ENCODE assay signal across 8 mouse cellular contexts in genomic region chr6:118379451-118380167, GRCm38 (mm10). TPM values are rescaled to one million over a fixed set of nuclear protein-coding genes. Genes with fewer than 3 reads are reported as not detected.
DNase-seq lines count a peak whose midpoint lies in the region; ATAC-seq and TF ChIP-seq lines count a peak whose summit lies in the region.

No protein-coding gene starts in this region.

- H3K27ac ChIP-seq in embryonic facial prominence, embryonic 13.5 days: no peak overlapping the region
- H3K27ac ChIP-seq in heart, embryonic 10.5 days: no peak overlapping the region
- no peak overlapping the region for H3K27ac ChIP-seq in liver, embryonic 11.5 days (ENCODE audit: low read depth, low read length)
- no peak overlapping the region for H3K27ac ChIP-seq in neural tube, embryonic 11.5 days (ENCODE audit: low read depth, low read length)

- peak; percentile 53; the same call in 1 of the 2 replicates for ATAC-seq in embryonic facial prominence, embryonic 13.5 days (ENCODE audit: insufficient number of reproducible peaks, insufficient read depth, low FRiP score, low TSS enrichment, low read depth)
- peak; percentile 29 for ATAC-seq in liver, embryonic 11.5 days (replicated peaks; ENCODE audit: low FRiP score)
- peak; percentile 79 for ATAC-seq in neural tube, embryonic 11.5 days (ENCODE audit: insufficient read depth, low FRiP score, low TSS enrichment)

- H3K36me3 ChIP-seq in C2C12 (ENCODE audit: control insufficient read depth, insufficient read depth): peaks cover 24% of the 10 kb centered on the region
- H3K36me3 ChIP-seq in embryonic facial prominence, embryonic 13.5 days: peaks cover 27% of the 10 kb centered on the region
- peaks cover 24% of the 10 kb centered on the region for H3K36me3 ChIP-seq in heart, embryonic 10.5 days
- H3K36me3 ChIP-seq in liver, embryonic 11.5 days (ENCODE audit: control insufficient read depth, insufficient read depth, low read length): peaks cover 11% of the 10 kb centered on the region
- H3K36me3 ChIP-seq in neural tube, embryonic 11.5 days (ENCODE audit: control insufficient read depth, insufficient read depth, low read length): peaks cover 9% of the 10 kb centered on the region; the same call in 1 of the 2 replicates

- H3K27me3 ChIP-seq in C2C12 (ENCODE audit: control insufficient read depth, insufficient read depth, insufficient read length): peaks cover under 1% of the 10 kb centered on the region
- peaks cover 23% of the 10 kb centered on the region for H3K27me3 ChIP-seq in embryonic facial prominence, embryonic 13.5 days
- H3K27me3 ChIP-seq in heart, embryonic 10.5 days (ENCODE audit: insufficient read depth, poor library complexity, severe bottlenecking): peaks cover 42% of the 10 kb centered on the region
- H3K27me3 ChIP-seq in liver, embryonic 11.5 days (replicated peaks; ENCODE audit: control insufficient read depth, insufficient read depth, low read length): peaks cover 21% of the 10 kb centered on the region
- H3K27me3 ChIP-seq in neural tube, embryonic 11.5 days (ENCODE audit: control insufficient read depth, insufficient read depth, low read length): no peaks in the 10 kb centered on the region

- H3K79me2 ChIP-seq in C2C12 (ENCODE audit: control insufficient read depth, insufficient read depth): no peaks in the 10 kb centered on the region

- 32% methylated on average over 20 of the region's 20 CpGs for WGBS in embryonic facial prominence, embryonic 13.5 days
- WGBS in heart, embryonic 10.5 days: 30% methylated on average over 20 of the region's 20 CpGs
- WGBS in liver, embryonic 11.5 days: 31% methylated on average over 20 of the region's 20 CpGs
- 34% methylated on average over 20 of the region's 20 CpGs for WGBS in neural tube, embryonic 11.5 days

- no peak overlapping the region for H3K4me3 ChIP-seq in C2C12 (ENCODE audit: insufficient read depth, poor library complexity, severe bottlenecking)
- no peak overlapping the region for H3K4me3 ChIP-seq in embryonic facial prominence, embryonic 13.5 days
- H3K4me3 ChIP-seq in heart, embryonic 10.5 days: no peak overlapping the region
- H3K4me3 ChIP-seq in liver, embryonic 11.5 days (ENCODE audit: low read depth, low read length): no peak overlapping the region
- no peak overlapping the region for H3K4me3 ChIP-seq in neural tube, embryonic 11.5 days (ENCODE audit: low read depth, low read length)

- peak; percentile 73 for TF ChIP-seq CTCF in C2C12 (IDR thresholded peaks at IDR 0.05; ENCODE audit: control insufficient read depth, insufficient read depth, insufficient read length)

- peaks cover 23% of the 10 kb centered on the region for H3K4me1 ChIP-seq in embryonic facial prominence, embryonic 13.5 days
- H3K4me1 ChIP-seq in heart, embryonic 10.5 days: peaks cover 10% of the 10 kb centered on the region
- H3K4me1 ChIP-seq in liver, embryonic 11.5 days (replicated peaks; ENCODE audit: control insufficient read depth, insufficient read depth, low read length): no peaks in the 10 kb centered on the region
- H3K4me1 ChIP-seq in neural tube, embryonic 11.5 days (ENCODE audit: control insufficient read depth, insufficient read depth, low read length): no peaks in the 10 kb centered on the region

- H3ac ChIP-seq in C2C12 (ENCODE audit: control insufficient read depth, insufficient read length, low read depth): no peak overlapping the region

- peak overlapping the region; percentile 36 for H3K4me2 ChIP-seq in embryonic facial prominence, embryonic 13.5 days
- no peak overlapping the region for H3K4me2 ChIP-seq in liver, embryonic 11.5 days
- H3K4me2 ChIP-seq in neural tube, embryonic 11.5 days (ENCODE audit: low read depth): no peak overlapping the region

- H3K79me3 ChIP-seq in C2C12 (ENCODE audit: low read depth): no peaks in the 10 kb centered on the region

- no peaks in the 10 kb centered on the region for H3K9me3 ChIP-seq in embryonic facial prominence, embryonic 13.5 days
- H3K9me3 ChIP-seq in heart, embryonic 10.5 days: no peaks in the 10 kb centered on the region
- H3K9me3 ChIP-seq in liver, embryonic 11.5 days (ENCODE audit: control insufficient read depth, low read length): no peaks in the 10 kb centered on the region
- no peaks in the 10 kb centered on the region for H3K9me3 ChIP-seq in neural tube, embryonic 11.5 days (ENCODE audit: control insufficient read depth, low read length)

- DNase-seq in adrenal gland, postnatal 10 days: peak; percentile 76
- peak; percentile 85 for DNase-seq in heart, embryonic 10.5 days (ENCODE audit: low spot score)
- DNase-seq in kidney, postnatal 10 days: peak; percentile 88
- DNase-seq in liver, embryonic 11.5 days (ENCODE audit: low spot score): peak; percentile 74
- peak; percentile 86 for DNase-seq in neural tube, embryonic 11.5 days (ENCODE audit: low spot score)
- peak; percentile 70 for DNase-seq in thymus, postnatal 0 days (ENCODE audit: low spot score)

- no peak overlapping the region for H3K9ac ChIP-seq in embryonic facial prominence, embryonic 13.5 days
- H3K9ac ChIP-seq in liver, embryonic 11.5 days (ENCODE audit: low read depth, low read length): no peak overlapping the region
- H3K9ac ChIP-seq in neural tube, embryonic 11.5 days (ENCODE audit: low read length): no peak overlapping the region; the same call in 1 of the 2 replicates

TF ChIP-seq in C2C12, 6 proteins besides CTCF, POLR2A, EP300 and RAD21:
- TF ChIP-seq MAX (IDR thresholded peaks at IDR 0.05): no peak
- TF ChIP-seq MYOD1 (IDR thresholded peaks at IDR 0.05; ENCODE audit: control insufficient read depth, insufficient read length, low read depth): no peak
- TF ChIP-seq FOSL1 (IDR thresholded peaks at IDR 0.05; ENCODE audit: insufficient read depth, low read length, poor library complexity, severe bottlenecking): no peak
- no peak for TF ChIP-seq CEBPB (IDR thresholded peaks at IDR 0.05; ENCODE audit: low read depth)
- TF ChIP-seq USF1 (IDR thresholded peaks at IDR 0.05; ENCODE audit: low read depth): no peak
- TF ChIP-seq MYOG (IDR thresholded peaks at IDR 0.05; ENCODE audit: control insufficient read depth, extremely low read depth, insufficient read length): no peak

RNA-seq across cellular contexts. Expression of gene Bms1, which starts 39.7 kb away (rescaled TPM):
- 20.5 TPM for polyA plus RNA-seq in C2C12 (2012; fragmentation: generic; extraction: Trizol)
- 10 to 100 TPM; 29.4 to 31.9 TPM for total RNA-seq in adrenal gland, postnatal 10 days (2021)
- 35.7 and 40.8 TPM in 2 replicates for polyA plus RNA-seq in embryonic facial prominence, embryonic 13.5 days (2015; fragmentation: Nextera tagmentation; extraction: Ambion mirVana)
- 33.9 and 40.7 TPM in 2 replicates for polyA plus RNA-seq in heart, embryonic 10.5 days (2016; fragmentation: Nextera tagmentation; extraction: Ambion mirVana)
- 57.7 and 64.9 TPM in 2 replicates for polyA plus RNA-seq in liver, embryonic 11.5 days (2014; fragmentation: Nextera tagmentation; extraction: Ambion mirVana)
- polyA plus RNA-seq in neural tube, embryonic 11.5 days (2014; fragmentation: Nextera tagmentation; extraction: Ambion mirVana): 43.9 and 50.0 TPM in 2 replicates
- polyA plus RNA-seq in thymus, postnatal 0 days (2015; fragmentation: Nextera tagmentation; extraction: Ambion mirVana): 26.6 and 27.9 TPM in 2 replicates

Comparison
In these comparisons a context has a peak if more than half of its experiments do, and no peak if none do; other contexts are left out.
1. ATAC-seq: peak in every context shown above with its lines; median percentile 79 in neural tube, embryonic 11.5 days; 53 in embryonic facial prominence, embryonic 13.5 days; 29 in liver, embryonic 11.5 days.